Mouse (Mus musculus): ENCODE results near the gene Pnpla3.
A peak's percentile ranks its signal among the peaks of the same experiment; 100 is the strongest.

DNA sequence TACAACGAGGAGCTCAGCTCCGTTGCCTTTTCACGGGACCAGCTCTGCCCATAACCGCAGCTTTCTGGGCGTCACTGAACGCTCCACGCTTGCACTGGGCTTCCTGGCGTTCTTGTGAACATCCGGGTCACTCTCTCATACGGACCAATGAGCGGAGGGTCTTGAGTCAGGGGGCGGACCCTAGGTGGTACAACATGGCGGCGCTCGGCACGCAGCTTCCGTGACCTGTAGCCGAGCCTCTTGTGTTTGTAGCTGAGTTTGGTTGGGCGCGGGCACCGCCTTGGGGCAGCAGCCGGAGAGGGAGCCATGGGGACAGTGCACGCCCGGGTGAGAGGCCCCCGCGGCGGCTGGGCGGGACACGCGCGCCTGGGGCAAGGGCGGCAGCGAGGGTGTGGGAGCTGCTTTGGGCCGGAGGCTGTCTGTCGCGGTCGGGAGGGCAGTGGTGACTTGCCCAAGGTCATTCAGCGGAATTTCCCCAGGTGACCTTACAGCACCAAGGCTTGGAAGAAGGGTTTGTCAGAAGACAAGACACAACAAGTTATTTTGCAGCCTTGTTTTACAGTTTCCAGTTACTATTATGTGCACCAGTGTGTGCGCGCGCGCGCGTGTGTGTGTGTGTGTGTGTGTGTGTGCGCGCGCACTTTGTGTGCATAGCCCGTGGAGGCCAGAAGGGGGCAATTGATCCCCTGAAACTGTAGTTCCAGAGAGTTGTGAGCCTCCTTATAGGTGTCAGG is 24.6 kb downstream of the Pnpla3 start, which contains the start of gene Samm50:
- TF ChIP-seq POLR2A (IDR thresholded peaks at IDR 0.05; ENCODE audit: extremely low read depth, insufficient read depth, low read length) (peak; percentile 70), CTCF (IDR thresholded peaks at IDR 0.05; ENCODE audit: low read depth, low read length) (0 out of 2 replicates have a peak, but pooled peaks have one; percentile 22)

Measured in liver, adult 2 months (tissue).